Mouse (Mus musculus): ENCODE measurements around the gene Frem3. TPM values are rescaled to one million over a fixed set of nuclear protein-coding genes. Genes with fewer than 3 reads are reported as not detected.

Gene Frem3
- 0.07 and 0.09 TPM in 2 replicates for polyA plus RNA-seq (2012; rRNA removed)

DNA sequence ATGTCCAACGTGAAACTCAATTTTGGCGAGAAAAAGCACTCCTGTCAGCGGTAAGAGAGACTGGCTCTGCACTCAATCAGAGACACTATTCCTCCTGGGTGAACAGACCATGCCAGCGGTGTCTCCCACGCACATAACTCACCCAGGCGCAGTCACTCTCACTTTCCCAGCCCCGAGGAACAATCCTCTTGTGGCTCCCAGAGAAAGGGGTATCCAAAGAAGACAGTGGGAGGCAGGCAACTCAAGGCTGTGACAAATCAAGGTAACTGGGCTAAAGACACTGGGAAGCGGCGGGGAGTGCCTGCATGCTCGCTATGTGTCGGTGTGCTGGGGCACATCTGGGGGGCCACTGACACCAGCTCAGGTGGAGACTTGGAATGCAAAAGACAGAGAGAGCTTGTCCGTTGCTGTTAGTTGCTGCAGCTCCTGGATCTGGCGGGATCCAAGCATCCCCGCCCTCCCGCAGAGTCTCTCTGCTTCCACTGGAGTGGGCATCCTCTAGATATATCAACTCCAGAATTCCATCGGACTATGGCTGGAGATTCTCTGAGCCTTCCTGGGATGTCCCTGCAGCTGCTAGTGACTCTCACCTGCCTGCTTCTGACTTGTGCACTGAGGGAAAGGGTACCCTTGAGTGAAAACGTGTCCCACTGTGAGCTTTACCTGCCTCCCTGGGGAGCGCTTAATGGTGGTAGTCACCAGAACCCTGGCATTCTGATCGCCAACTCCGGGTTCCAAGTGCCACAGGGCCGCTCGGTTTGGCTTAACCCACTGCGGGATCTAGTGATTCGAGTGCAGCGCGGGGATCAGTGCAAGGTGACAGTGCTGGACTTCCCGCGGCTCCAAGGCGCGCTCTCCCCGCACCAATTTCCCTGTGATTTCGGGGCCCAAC lies at the start of gene Frem3:
Gene Frem3, plus strand, starts transcription at position 532 of the 892 bp plus-strand sequence.

GRCm38 (mm10) chr8:80739155-80739924 lies 128.5 kb downstream of the Frem3 start, which contains the start of gene Smarca5:
TSS of gene Smarca5 (minus strand) at chr8:80739497.

Other genes starting within 250 kb of the Frem3 start
- 428 and 512 TPM in 2 replicates for gene Gypa, start 117.3 kb upstream of the Frem3 start, polyA plus RNA-seq (2012; rRNA removed)
- 17.4 and 18.6 TPM in 2 replicates for gene Smarca5, start 128.4 kb downstream of the Frem3 start, polyA plus RNA-seq (2012; rRNA removed)

Measured in liver, embryonic 14 days (tissue).